Mouse (Mus musculus): Measurements from ENCODE around the gene Gtf2e1. TPM values are rescaled to one million over a fixed set of nuclear protein-coding genes. Genes with fewer than 3 reads are reported as not detected.

Gene Gtf2e1
- polyA plus RNA-seq, 1 experiment: 10.3 TPM

DNA sequence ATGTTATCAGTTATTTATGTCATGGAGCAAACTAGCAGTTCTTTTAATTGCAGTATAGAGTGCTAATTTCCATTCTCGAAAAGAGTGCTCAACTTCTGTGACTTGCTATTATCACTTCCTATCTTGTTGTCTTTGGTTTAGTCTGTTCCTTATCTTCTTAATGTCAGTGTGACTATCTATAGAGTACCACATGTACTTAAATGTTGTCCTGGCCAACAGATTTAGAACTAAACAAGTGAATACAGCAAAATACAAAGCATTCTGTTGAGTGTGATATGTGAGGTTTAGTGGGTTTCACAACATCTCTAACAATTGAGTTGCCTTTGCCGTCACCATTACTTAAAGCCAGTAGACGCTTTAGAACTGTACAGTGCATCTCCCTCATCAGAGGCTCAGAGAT, 13.2 kb upstream of the Gtf2e1 start:
- no peak overlapping the region for H3K4me2 ChIP-seq (ENCODE audit: low read depth)
- peaks cover 7% of the 10 kb centered on the region for H3K79me2 ChIP-seq (ENCODE audit: control insufficient read depth, insufficient read depth)
- H3K27me3 ChIP-seq (ENCODE audit: control insufficient read depth, insufficient read depth, insufficient read length): no peaks in the 10 kb centered on the region
- no peak overlapping the region for H3ac ChIP-seq (ENCODE audit: control insufficient read depth, insufficient read length)
- TF ChIP-seq TCF3 (IDR thresholded peaks at IDR 0.05; ENCODE audit: insufficient read length, low read depth): no peak
- no peak for TF ChIP-seq MYOD1 (IDR thresholded peaks at IDR 0.05; ENCODE audit: control insufficient read depth in 1 of 3, insufficient read length in 2 of 3, low read depth in 2 of 3)
- TF ChIP-seq REST (IDR thresholded peaks at IDR 0.05; ENCODE audit: insufficient read depth, insufficient read length): no peak
- TF ChIP-seq USF1 (IDR thresholded peaks at IDR 0.05; ENCODE audit: low read depth): no peak
- no peak for TF ChIP-seq POLR2AphosphoS2 (IDR thresholded peaks at IDR 0.05; ENCODE audit: insufficient read length, low read depth)
- no peak for TF ChIP-seq MYOG (IDR thresholded peaks at IDR 0.05; ENCODE audit: control insufficient read depth in 1 of 3, insufficient read depth in 1 of 3, insufficient read length in 2 of 3, low read depth in 2 of 3)
- no peak for TF ChIP-seq MAX (IDR thresholded peaks at IDR 0.05; ENCODE audit: low read depth)
- no peak for TF ChIP-seq POLR2A (IDR thresholded peaks at IDR 0.05; ENCODE audit: insufficient read length, low read depth)
- TF ChIP-seq CEBPB (IDR thresholded peaks at IDR 0.05; ENCODE audit: insufficient read depth, poor library complexity, severe bottlenecking): no peak
- TF ChIP-seq SRF (IDR thresholded peaks at IDR 0.05; ENCODE audit: control insufficient read depth, insufficient read length, low read depth): no peak
- no peak for TF ChIP-seq E2F4 (IDR thresholded peaks at IDR 0.05; ENCODE audit: insufficient read depth)
- no peak for TF ChIP-seq TCF12 (IDR thresholded peaks at IDR 0.05; ENCODE audit: insufficient read depth, poor library complexity, severe bottlenecking)
- H3K4me3 ChIP-seq: no peak overlapping the region
- H3K36me3 ChIP-seq (ENCODE audit: control insufficient read depth, insufficient read depth): peaks cover 8% of the 10 kb centered on the region

DNA sequence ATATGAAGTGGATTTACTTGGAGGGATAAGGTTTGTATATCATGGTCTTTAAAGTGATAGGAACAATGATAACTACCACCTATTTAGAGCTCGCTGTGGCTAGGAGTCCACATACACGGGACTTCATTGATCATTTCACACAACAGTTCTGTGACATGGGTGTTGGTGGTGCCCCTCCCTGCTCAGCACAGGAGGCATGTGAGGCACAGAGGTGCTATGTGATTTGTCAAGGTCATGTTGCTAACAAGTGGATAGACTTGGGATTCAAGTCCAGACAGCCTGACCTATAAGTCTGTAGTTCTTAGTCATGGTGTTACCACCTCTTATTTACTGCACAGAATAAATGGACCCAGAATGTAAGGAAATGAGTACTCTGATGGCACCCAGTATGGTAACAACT, 11.4 kb upstream of the Gtf2e1 start:
- H3K4me2 ChIP-seq (ENCODE audit: low read depth): no peak overlapping the region
- peaks cover 7% of the 10 kb centered on the region for H3K79me2 ChIP-seq (ENCODE audit: control insufficient read depth, insufficient read depth)
- H3K27me3 ChIP-seq (ENCODE audit: control insufficient read depth, insufficient read depth, insufficient read length): no peaks in the 10 kb centered on the region
- TF ChIP-seq TCF12 (IDR thresholded peaks at IDR 0.05; ENCODE audit: insufficient read depth, poor library complexity, severe bottlenecking) (no peak), REST (IDR thresholded peaks at IDR 0.05; ENCODE audit: insufficient read depth, insufficient read length) (no peak), POLR2A (IDR thresholded peaks at IDR 0.05; ENCODE audit: insufficient read length, low read depth) (no peak), E2F4 (IDR thresholded peaks at IDR 0.05; ENCODE audit: insufficient read depth) (no peak)
- no peaks in the 10 kb centered on the region for H3K36me3 ChIP-seq (ENCODE audit: control insufficient read depth, insufficient read depth)
- H3K4me3 ChIP-seq: no peak overlapping the region
- H3ac ChIP-seq (ENCODE audit: control insufficient read depth, insufficient read length): no peak overlapping the region

DNA sequence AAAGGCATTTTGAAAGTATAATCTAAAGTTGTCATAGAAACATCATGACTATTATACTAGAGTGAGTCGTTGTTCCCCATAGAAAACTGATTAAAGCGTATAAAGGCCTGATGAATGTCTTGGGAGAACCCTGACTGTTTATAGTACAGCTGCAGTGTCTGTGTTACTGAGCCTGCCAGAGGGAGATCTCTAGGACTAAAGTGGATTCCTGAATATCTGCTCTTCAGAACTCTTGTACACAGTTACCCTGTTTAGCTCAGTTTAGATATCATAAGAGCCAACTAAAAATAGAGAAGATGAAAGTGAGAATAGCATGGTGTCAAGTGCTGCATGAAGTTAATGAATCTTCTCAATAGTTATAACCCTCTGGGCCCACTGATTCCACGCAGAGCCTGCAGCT, 10.7 kb upstream of the Gtf2e1 start:
- Histone ChIP-seq H3K4me2 (ENCODE audit: low read depth) (no peak overlapping the region), H3K36me3 (ENCODE audit: control insufficient read depth, insufficient read depth) (no peaks in the 10 kb centered on the region), H3K4me3 (no peak overlapping the region), H3K27me3 (ENCODE audit: control insufficient read depth, insufficient read depth, insufficient read length) (no peaks in the 10 kb centered on the region), H3ac (ENCODE audit: control insufficient read depth, insufficient read length) (no peak overlapping the region), H3K79me2 (ENCODE audit: control insufficient read depth, insufficient read depth) (peaks cover 7% of the 10 kb centered on the region)
- TF ChIP-seq TCF12 (IDR thresholded peaks at IDR 0.05; ENCODE audit: insufficient read depth, poor library complexity, severe bottlenecking) (no peak), CEBPB (IDR thresholded peaks at IDR 0.05; ENCODE audit: insufficient read depth, poor library complexity, severe bottlenecking) (no peak), USF1 (IDR thresholded peaks at IDR 0.05; ENCODE audit: low read depth) (no peak), MYOD1 (IDR thresholded peaks at IDR 0.05; ENCODE audit: control insufficient read depth in 1 of 3, insufficient read length in 2 of 3, low read depth in 2 of 3) (no peak), TCF3 (IDR thresholded peaks at IDR 0.05; ENCODE audit: insufficient read length, low read depth) (no peak), MYOG (IDR thresholded peaks at IDR 0.05; ENCODE audit: control insufficient read depth in 1 of 3, insufficient read depth in 1 of 3, insufficient read length in 2 of 3, low read depth in 2 of 3) (no peak), POLR2A (IDR thresholded peaks at IDR 0.05; ENCODE audit: insufficient read length, low read depth) (no peak), E2F4 (IDR thresholded peaks at IDR 0.05; ENCODE audit: insufficient read depth) (no peak), MAX (IDR thresholded peaks at IDR 0.05; ENCODE audit: low read depth) (no peak), REST (IDR thresholded peaks at IDR 0.05; ENCODE audit: insufficient read depth, insufficient read length) (no peak), POLR2AphosphoS2 (IDR thresholded peaks at IDR 0.05; ENCODE audit: insufficient read length, low read depth) (no peak), SRF (IDR thresholded peaks at IDR 0.05; ENCODE audit: control insufficient read depth, insufficient read length, low read depth) (no peak)

DNA sequence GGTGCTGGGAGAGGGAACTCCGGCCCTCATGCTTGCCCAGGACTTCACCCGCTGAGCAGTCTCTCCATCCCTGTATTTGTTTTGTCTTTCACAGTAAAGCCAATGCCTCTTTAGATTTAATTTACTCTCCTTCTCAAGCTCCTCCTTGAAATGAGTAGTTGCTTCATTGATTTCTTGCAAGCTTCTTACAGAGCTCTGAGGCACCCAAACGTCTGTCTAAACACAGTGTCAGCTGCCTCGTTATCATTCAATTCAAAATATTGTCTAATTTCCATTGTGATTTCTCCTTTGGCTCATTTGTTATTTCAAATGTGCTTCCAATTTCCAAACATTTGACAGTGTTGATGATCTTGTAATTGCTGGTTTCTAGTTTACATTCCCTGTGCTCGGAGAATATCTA, 6.7 kb upstream of the Gtf2e1 start:
- Histone ChIP-seq H3K4me3 (no peak overlapping the region), H3ac (ENCODE audit: control insufficient read depth, insufficient read length) (no peak overlapping the region), H3K79me2 (ENCODE audit: control insufficient read depth, insufficient read depth) (peaks cover 7% of the 10 kb centered on the region), H3K36me3 (ENCODE audit: control insufficient read depth, insufficient read depth) (peaks cover 7% of the 10 kb centered on the region), H3K4me2 (ENCODE audit: low read depth) (no peak overlapping the region), H3K27me3 (ENCODE audit: control insufficient read depth, insufficient read depth, insufficient read length) (no peaks in the 10 kb centered on the region)
- TF ChIP-seq CEBPB (IDR thresholded peaks at IDR 0.05; ENCODE audit: insufficient read depth, poor library complexity, severe bottlenecking): no peak
- TF ChIP-seq SRF (IDR thresholded peaks at IDR 0.05; ENCODE audit: control insufficient read depth, insufficient read length, low read depth): no peak
- TF ChIP-seq TCF12 (IDR thresholded peaks at IDR 0.05; ENCODE audit: insufficient read depth, poor library complexity, severe bottlenecking): no peak
- TF ChIP-seq POLR2AphosphoS2 (IDR thresholded peaks at IDR 0.05; ENCODE audit: insufficient read length, low read depth): no peak
- TF ChIP-seq MYOD1 (IDR thresholded peaks at IDR 0.05; ENCODE audit: control insufficient read depth in 1 of 3, insufficient read length in 2 of 3, low read depth in 2 of 3): no peak
- TF ChIP-seq MAX (IDR thresholded peaks at IDR 0.05; ENCODE audit: low read depth): no peak
- no peak for TF ChIP-seq REST (IDR thresholded peaks at IDR 0.05; ENCODE audit: insufficient read depth, insufficient read length)
- TF ChIP-seq E2F4 (IDR thresholded peaks at IDR 0.05; ENCODE audit: insufficient read depth): no peak
- TF ChIP-seq USF1 (IDR thresholded peaks at IDR 0.05; ENCODE audit: low read depth): no peak
- no peak for TF ChIP-seq TCF3 (IDR thresholded peaks at IDR 0.05; ENCODE audit: insufficient read length, low read depth)
- TF ChIP-seq MYOG (IDR thresholded peaks at IDR 0.05; ENCODE audit: control insufficient read depth in 1 of 3, insufficient read depth in 1 of 3, insufficient read length in 2 of 3, low read depth in 2 of 3): no peak
- no peak for TF ChIP-seq POLR2A (IDR thresholded peaks at IDR 0.05; ENCODE audit: insufficient read length, low read depth)

DNA sequence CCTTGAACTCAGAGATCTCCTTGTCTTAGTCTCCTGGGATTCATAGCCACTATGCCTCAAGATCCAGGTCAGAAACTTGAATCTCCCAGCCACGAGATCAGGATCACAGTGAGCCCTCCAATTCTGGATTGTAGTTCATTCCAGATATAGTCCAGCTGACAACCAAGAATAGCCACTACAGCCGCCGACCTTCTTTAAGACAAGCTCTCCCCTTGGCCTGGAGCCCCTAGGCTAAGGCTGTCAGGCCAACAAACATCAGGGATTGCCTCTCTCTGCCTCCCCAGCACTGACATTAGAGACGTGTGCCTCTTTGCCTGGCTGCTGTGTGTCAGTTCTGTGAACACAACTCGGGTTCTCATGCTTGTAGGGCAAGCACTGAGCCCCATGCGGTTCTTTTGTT, 1.2 kb upstream of the Gtf2e1 start:
- Histone ChIP-seq H3K4me2 (ENCODE audit: low read depth) (peak overlapping the region; percentile 71), H3K79me2 (ENCODE audit: control insufficient read depth, insufficient read depth) (peaks cover 19% of the 10 kb centered on the region), H3K27me3 (ENCODE audit: control insufficient read depth, insufficient read depth, insufficient read length) (no peaks in the 10 kb centered on the region), H3K36me3 (ENCODE audit: control insufficient read depth, insufficient read depth) (peaks cover 7% of the 10 kb centered on the region), H3ac (ENCODE audit: control insufficient read depth, insufficient read length) (no peak overlapping the region), H3K4me3 (peak overlapping the region; percentile 88)
- TF ChIP-seq SRF (IDR thresholded peaks at IDR 0.05; ENCODE audit: control insufficient read depth, insufficient read length, low read depth) (no peak), POLR2A (IDR thresholded peaks at IDR 0.05; ENCODE audit: insufficient read length, low read depth) (no peak), MYOG (IDR thresholded peaks at IDR 0.05; ENCODE audit: control insufficient read depth in 1 of 3, insufficient read depth in 1 of 3, insufficient read length in 2 of 3, low read depth in 2 of 3) (no peak), E2F4 (IDR thresholded peaks at IDR 0.05; ENCODE audit: insufficient read depth) (no peak), CEBPB (IDR thresholded peaks at IDR 0.05; ENCODE audit: insufficient read depth, poor library complexity, severe bottlenecking) (no peak), MAX (IDR thresholded peaks at IDR 0.05; ENCODE audit: low read depth) (no peak), POLR2AphosphoS2 (IDR thresholded peaks at IDR 0.05; ENCODE audit: insufficient read length, low read depth) (no peak), TCF3 (IDR thresholded peaks at IDR 0.05; ENCODE audit: insufficient read length, low read depth) (no peak), REST (IDR thresholded peaks at IDR 0.05; ENCODE audit: insufficient read depth, insufficient read length) (no peak), USF1 (IDR thresholded peaks at IDR 0.05; ENCODE audit: low read depth) (no peak), MYOD1 (IDR thresholded peaks at IDR 0.05; ENCODE audit: control insufficient read depth in 1 of 3, insufficient read length in 2 of 3, low read depth in 2 of 3) (no peak), TCF12 (IDR thresholded peaks at IDR 0.05; ENCODE audit: insufficient read depth, poor library complexity, severe bottlenecking) (no peak)
